Mouse (Mus musculus): ENCODE data around the gene Phtf2. TPM values are rescaled to one million over a fixed set of nuclear protein-coding genes. Genes with fewer than 3 reads are reported as not detected.

Gene Phtf2
- polyA plus RNA-seq (2012; rRNA removed), result 1.1 and 1.3 TPM in 2 replicates

DNA sequence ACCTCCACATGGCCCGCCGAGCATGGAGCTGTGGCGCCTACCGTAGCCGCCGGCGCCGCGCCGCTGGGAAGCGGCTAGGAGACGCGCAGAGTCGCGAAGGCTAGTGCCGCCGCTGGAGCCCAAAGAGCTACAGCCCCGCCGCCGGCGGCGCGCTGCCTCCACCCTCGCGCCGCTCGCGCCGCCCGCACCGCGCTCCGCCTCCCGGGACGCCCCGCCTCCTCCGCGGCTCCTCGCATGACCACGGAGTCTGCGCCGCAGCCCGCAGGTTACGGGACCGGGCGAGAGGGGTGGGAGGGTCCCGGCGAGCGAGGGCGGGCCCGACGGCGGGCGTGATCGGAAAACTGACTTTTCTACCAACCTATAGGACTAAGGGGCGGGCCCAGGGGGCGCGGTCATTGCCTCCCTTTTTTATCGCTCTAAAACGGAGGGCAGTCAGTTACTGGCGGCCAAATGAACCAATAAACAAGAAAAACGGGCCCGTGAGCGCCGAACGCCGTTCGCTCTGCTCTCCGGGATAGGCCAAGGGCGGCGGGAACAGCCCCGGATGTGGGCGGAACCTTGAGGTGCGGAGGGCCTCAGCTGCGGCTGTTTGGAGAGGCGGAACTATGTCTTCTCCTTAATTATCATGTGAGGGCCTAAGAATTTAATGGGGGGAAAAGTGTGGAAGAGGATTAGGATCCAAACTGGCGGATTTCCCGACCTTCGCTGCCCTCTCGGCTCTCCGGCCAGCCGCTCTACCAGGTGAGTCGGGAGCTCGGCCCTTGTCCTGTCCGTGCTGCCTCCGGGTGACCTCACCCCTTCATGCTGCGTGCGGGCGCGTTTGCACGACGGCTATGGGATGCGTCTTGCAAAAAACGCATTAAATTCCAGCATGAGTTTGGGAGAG lies at the start of gene Phtf2, which contains the start of gene Tmem60:
Phtf2 (minus strand) TSS at position 210 of the 886 bp plus-strand sequence.
Tmem60 (plus strand) TSS at position 277 of the 886 bp plus-strand sequence.
- peak; percentile 97 for DNase-seq (ENCODE audit: low read depth, low spot score)
- WGBS, result under 1% methylated on average over 94 of the region's 94 CpGs

DNA sequence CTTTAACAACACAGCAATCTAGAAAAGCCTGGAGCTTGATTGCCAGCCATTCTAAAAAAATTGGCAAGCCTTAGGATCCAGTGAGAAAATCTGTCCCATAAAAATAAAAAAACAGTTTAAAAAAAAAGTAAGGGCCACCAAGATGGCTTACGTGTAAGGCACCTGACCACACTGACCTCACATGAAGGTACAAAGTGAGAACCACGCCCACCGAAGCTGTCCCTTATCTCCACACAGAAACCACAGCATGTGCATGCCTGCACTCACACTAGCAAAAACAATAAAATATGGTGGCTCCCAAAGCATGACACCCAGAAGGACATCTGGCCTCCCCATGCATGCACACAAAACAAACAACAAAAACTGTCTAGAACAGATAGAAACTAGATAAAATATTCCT lies 49.4 kb upstream of the Phtf2 start:
- no peak for DNase-seq (ENCODE audit: low read depth, low spot score)
- 34% methylated on average over 3 of the region's 3 CpGs for WGBS

DNA sequence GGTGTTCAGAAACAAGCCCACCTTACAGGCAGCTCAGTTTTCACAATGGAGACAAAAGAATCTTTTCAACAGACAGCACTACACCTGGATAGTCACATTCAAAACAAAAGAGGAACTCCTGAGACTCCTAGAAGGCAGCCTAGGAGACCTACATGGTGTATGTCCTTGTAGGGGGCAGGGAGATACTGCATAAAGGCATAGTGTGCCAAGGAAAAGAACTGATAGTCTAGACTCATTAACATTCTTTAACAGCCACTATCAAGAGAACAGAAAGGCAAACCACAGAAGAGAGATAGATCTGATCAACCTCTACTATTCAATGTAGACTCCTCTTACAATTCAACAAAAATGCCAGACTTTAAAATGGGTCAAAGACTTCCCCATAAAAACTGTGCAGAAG lies 48.5 kb upstream of the Phtf2 start:
- no peak for DNase-seq (ENCODE audit: low read depth, low spot score)

DNA sequence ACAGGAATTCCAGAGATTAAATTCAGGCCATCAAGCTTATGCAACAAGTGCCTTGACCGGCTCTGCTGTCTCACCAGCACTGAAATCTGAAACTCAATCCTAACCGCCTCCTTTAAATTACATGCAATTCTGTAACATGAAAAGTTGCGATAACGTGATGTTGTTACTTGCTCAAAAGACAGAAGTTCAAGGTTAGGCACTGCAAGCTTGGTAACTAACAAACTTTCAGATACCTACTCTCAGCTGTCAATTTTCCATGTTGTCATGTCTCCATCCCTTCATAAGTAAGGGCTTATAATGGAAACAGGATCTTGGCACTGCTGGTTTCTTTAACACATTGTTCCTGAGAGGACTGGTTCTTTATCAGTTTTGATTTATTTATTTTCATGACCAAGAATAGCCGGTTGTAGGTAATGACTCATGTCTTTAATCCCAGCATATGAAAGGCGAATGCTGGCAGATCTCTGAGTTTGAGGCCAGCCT lies 47.8 kb upstream of the Phtf2 start:
- WGBS, result 29% methylated on average over 6 of the region's 6 CpGs
- no peak for DNase-seq (ENCODE audit: low read depth, low spot score)

DNA sequence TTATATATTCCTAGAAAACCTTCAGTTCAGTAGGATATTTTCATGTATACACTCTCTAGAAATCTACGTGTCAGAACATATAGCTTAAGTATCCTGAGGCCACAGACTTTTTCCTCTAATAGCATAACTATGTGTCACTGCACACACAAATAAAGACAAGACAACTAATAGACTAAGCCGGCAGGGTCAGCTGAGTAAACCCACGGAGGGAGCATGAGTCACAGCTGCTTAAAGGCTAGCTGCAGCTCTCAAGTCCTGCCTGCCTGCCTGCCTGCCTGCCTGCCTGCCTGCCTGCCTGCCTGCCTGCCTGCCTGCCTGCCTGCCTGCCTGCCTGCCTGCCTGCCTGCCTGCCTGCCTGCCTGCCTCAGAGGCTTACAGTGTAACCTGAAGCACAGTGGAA lies 43.5 kb upstream of the Phtf2 start:
- 34% methylated on average over 3 of the region's 3 CpGs for WGBS
- no peak for DNase-seq (ENCODE audit: low read depth, low spot score)

DNA sequence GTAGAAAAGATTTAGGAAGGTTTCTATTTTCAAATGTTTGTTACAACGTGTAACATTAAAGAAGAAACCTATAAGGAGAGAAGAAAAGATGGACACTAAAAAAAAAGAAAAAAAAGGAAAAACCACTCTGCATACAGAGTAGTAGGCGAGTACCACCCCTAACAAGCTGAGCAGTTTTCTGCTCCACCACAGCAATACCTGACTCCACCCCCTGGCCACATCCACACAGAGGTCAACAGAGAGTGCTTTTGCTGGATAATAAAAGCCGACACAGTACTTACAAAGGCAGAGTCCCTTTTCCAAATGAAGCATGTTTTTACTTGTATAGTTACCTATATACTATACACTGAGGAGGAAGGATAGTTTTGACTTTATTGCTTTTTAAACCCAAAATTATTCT lies 42.7 kb upstream of the Phtf2 start:
- 42% methylated on average over 3 of the region's 3 CpGs for WGBS
- no peak for DNase-seq (ENCODE audit: low read depth, low spot score)

DNA sequence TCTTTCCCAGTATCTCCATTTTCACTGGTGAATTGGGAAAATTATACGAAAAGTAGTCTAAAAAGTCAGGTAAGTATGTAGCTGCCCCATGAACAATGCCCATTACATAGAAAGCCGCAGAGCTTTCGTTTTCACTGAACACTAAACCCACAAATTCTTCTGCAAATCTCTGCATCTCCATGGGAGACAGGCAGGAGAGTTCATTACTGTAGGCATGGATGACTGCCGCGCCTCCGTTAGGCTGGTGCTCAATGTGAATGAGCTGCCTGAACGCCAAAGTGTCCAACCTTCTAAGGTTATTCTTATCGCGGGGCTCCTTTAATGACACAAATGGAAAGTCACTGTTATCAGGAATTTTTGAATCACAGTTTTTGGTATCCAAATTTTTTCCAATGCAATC lies 37.6 kb upstream of the Phtf2 start:
- WGBS, result 93% methylated on average over 9 of the region's 9 CpGs
- DNase-seq (ENCODE audit: low read depth, low spot score), result no peak

DNA sequence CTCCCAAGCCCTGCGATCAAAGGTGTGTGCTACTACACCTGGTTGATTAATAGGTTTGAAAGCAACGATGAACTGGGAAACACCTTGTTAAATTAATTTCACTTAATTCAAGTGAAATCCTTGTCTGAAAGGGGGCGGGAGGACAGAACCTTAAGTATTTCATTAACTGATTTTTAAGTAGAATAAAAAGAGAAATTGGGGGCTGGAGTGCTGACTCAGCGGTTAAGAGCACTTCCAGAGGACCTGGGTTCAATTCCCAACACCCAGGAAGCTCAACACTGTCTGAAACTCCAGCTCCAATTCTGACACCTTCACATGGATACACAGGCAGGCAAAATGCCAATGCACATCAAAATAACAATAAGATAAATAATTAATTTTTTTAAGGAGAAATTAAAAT lies 37.0 kb upstream of the Phtf2 start:
- 94% methylated on average over 4 of the region's 4 CpGs for WGBS
- no peak for DNase-seq (ENCODE audit: low read depth, low spot score)

DNA sequence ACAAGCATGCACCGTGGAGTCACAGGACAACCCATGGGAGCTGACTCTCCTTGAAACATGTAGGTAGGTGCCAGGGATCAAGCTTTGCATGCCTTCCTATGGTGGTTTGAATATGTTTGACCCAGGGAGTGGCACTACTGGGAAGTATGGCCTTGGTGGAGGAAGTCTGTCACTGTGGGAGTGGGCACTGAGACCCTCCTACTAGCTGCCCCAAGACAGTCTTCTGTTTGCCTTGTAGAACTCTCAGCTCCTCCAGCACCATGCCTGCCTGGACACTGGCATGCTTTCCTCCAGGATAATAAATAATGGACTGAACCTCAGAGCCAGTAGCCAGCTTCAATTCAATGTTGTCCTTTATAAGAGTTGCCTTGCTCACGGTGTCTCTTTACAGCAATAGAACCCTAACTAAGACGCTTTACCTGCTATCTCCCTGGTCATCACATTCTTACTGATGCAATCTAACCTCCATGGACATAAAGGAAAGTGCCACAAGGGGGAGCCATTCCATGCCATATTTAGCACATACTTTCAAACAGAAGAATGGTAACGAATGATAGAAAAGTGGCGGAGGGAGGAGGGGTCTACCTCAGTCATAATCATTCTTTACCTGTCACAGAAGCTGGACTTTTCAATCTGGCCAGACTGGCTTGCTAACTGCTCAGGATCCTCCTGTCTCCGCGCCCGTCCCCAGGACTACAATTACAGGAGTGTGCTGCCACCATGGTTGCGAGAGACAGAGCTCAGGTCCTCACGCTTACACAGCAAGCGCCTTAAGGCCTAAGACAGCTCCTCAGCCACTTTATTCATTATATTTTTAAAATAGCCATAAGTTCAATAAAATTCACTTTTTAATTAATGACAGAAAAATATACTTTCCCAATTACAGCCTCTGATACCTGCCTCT lies 31.7 kb upstream of the Phtf2 start:
- 64% methylated on average over 11 of the region's 11 CpGs for WGBS
- peak; percentile 51 for DNase-seq (ENCODE audit: low read depth, low spot score)

DNA sequence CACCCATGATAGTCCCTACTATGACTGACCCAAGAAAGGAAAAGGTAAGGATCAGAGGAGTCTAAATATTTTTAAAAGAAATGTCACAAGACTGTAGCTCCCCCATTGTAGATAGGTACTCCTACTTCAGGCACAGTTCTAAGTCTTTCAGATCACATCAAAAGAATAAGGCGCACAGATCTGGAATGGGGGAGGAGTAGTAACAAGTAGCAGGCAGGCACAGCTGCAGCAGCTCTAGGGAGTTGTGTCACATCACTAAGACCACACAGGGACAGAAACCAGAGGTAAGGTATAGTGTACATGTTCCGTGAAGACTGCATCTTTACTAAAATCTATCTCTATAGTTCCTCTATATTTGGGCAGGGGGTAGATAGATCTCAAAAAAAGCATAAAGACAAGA lies 29.8 kb upstream of the Phtf2 start:
- no peak for DNase-seq (ENCODE audit: low read depth, low spot score)
- 86% methylated on average over 2 of the region's 2 CpGs for WGBS

DNA sequence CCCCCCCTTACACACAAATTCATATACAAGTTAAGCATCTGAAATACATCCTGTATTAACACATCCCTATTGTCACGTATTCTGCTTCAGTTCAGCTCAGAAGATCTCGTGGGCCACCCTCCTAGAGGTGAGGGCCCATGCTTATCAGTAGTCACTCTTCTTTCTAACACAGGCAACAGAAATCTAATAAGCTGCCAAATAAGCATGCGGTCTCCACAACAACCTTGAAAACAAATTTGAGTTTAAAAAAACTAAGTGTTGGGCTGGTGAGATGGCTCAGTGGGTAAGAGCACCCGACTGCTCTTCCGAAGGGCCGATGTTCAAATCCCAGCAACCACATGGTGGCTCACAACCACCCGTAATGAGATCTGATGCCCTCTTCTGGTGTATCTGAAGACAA lies 24.3 kb upstream of the Phtf2 start:
- WGBS, result 96% methylated on average over 7 of the region's 7 CpGs
- DNase-seq (ENCODE audit: low read depth, low spot score), result no peak

DNA sequence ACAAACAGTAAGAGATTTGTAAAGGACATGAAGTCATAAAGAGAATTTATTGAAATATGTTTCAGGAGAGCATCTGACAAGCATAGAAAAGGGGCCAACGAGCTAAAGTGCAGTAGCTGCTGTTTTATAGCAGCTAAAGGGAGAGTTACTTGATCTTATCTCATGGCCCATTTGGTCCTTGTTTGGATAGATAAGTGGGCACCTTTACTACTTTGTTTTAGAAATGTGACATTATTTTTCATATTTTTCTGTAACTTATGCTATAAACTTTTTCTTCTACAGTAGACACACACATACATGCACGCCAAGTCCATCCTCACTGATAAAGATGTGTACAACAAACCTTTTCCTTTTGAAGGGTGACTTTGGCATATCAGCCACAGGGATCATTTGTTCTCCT lies 23.5 kb upstream of the Phtf2 start:
- WGBS, result 70% methylated on average over 2 of the region's 2 CpGs
- DNase-seq (ENCODE audit: low read depth, low spot score), result no peak

DNA sequence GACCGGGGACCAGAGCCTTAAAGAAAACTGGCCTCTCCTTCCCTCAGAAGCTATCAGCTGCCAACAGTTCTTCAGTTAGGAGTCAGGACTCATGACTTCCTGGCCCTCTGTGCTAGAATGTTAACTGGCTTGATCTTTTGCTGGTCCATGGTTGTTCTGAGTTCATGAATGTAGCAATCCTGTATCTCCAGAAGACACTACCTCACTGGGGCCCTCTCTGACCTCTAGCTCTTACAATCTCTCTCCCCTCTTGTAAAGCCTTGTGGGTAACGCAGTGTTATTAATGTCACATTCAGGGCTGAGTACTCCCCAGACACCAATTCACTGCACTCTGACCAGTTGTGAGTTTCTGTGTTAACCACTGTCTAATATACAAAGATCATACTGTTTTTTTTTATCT lies 22.7 kb upstream of the Phtf2 start:
- 91% methylated on average over 2 of the region's 2 CpGs for WGBS
- DNase-seq (ENCODE audit: low read depth, low spot score), result no peak

DNA sequence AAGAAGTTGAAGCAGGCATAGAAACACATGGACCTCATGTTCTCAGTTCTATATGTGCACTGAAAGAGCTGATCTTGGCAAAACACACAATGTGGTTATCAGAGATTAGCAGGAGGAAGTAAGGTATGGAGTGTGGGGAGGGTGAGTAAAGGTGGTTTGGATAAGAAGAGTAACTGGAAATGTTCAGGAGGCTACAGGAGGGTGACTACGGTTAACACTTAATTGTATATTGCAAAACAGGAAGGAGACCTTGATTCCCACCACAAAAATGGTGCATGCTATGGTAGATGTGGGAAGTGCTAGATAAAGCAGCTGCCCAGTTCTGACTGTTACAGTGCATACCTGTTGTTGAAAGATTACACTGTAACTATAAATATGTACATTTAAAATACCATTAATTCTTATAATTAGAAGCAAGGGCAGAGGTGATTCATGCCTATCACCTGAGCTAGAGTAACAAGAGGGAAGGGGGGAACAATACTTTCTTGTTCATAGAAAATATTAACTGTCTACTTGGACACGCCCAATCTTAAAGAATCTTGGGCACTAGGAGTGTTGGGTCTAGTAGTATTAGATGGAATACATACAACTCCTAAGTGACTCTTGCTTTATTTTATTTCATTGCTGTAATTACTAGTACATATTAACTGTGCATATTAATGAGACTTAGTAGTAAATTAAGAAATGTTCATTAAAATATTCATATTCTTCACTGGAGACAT lies 15.7 kb upstream of the Phtf2 start:
- 81% methylated on average over 2 of the region's 2 CpGs for WGBS

DNA sequence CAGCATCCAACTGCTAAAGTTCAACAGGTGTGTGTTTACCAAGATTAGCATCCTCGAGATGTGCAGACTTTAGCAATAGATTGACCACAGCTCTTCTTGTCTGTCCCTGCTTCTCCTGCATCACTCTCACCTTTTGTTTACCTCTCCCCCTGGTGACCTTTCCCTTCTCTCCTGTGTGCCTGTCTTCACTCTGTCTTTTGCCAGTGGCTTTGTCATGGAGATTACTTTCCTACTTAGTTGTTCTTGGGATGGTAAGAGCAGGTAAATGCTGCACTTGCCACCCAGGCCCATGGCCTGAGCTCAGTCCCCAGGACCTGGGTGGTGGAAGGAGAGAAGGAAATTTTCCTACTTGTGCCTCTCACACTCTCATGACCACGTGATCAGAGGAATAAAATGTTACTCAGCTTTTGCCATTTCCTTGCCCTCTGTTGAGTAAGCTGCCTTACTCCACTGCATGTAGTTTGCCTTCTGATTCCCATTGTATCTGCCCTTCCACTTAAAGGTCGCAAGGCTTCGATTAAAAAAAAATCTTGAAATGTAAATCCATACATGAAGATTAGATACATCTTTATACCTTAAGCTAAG lies 2.2 kb upstream of the Phtf2 start:
- no peak for DNase-seq (ENCODE audit: low read depth, low spot score)
- 54% methylated on average over 4 of the region's 4 CpGs for WGBS

More for the DNA sequence above, 15.7 kb upstream of the Phtf2 start:
- DNase-seq (ENCODE audit: low read depth, low spot score), result no peak

DNA sequence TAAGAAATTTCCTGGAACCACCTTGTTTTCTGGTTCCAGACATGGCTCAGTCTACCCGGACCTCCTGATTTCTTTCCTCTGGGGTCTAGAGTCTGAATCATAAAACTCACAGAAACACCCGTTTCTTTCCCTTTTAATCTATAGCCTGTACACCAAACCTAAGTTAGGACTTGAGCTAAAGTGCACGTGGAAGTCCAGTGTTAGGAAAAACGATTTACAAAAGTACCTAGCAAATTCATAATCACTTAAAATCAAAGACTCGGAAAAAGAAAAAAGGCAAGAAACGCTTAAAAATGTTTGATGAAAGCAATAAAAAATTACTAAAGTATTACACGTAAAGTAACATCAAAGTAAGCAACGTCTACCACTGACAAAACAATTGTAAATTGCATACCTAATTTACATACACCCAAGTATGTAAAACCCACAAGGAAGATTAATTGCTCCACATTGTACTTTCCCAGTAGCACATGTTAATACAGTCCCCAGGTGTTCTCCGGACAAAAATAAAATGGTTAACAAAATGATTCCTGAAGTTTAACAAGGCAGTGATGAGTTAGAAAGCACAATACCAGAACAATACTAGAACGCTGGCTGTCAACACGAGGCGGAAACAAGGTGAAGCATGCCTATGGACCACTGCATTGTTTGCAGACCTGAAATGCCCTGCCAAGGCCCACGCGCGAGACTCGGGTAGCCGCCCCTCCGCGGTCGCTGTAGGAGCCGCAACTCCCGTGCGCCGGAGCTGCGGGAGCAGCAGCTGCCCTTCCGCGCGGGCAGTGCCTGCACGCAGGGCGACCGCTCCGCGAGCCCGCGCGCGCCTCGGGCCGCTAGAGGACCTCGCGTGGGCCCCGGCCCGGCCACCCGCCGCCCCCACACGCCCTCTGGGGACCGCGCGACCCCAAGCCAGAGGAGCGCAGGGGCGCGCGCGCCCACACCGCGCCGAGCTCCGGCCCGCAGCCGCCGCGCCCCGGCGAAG lies 838 bp downstream of the Phtf2 start:
- no peak for DNase-seq (ENCODE audit: low read depth, low spot score)
- WGBS, result 1% methylated on average over 64 of the region's 64 CpGs

DNA sequence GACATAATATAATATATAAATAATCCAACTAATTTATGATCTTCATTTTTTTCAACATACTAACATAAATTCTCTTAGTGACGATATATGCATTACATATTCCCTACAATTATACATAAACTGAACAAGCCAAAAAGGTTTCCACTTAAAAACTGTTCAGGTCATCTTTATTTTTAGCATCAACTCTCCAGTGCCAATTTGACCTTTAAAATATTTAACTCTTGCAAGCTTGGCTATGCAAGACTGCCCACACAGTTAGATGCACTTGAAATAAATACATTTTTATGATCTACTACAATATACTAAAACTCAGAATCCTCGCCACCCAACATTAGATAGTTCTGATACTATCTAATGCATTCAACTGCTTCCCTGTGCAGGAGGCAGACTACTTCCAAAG lies 1.5 kb downstream of the Phtf2 start:
- no peak for DNase-seq (ENCODE audit: low read depth, low spot score)
- 73% methylated on average over 2 of the region's 2 CpGs for WGBS

DNA sequence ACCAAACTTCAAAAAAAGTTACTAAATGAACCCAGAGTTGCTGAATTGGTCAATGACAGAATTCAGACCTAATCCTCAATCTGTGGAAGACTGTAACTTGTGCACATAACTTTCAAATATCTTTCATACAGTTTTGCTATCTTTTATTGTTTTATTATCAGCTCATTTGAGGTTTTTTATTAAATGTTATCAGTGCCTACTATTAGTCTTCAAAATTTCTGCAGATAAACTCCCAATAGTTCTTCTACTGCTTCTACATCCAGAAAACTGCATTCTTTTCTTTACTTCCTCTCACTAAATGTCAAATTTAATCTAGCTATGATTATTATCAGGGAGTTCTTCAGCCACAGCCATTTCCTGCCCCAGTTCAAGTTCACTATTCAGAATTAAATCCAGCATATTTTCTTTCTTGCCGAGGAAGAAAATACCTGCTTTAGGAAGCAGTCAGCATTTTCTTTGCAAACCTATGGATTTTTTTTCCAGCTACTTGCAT lies 4.9 kb downstream of the Phtf2 start:
- 68% methylated on average over 1 of the region's 1 CpGs for WGBS
- no peak for DNase-seq (ENCODE audit: low read depth, low spot score)

Data from large intestine, adult 2 months (tissue).